Comparison of ENCODE assay signal across 24 mouse cellular contexts in genomic region chr2:30256616-30257350, GRCm38 (mm10). TPM values are rescaled to one million over a fixed set of nuclear protein-coding genes. Genes with fewer than 3 reads are reported as not detected.
DNase-seq lines count a peak whose midpoint lies in the region; ATAC-seq and TF ChIP-seq lines count a peak whose summit lies in the region.
"Had no signal": no experiment of that assay in that cellular context is flagged by ENCODE, and none has a peak within 500 bp of the region (broad histone marks: within the 10 kb centered on the region; RNA-seq: fewer than 3 reads in every experiment).

No protein-coding gene starts in this region.

- no peak overlapping the region for H3K9ac ChIP-seq in intestine, postnatal 0 days (ENCODE audit: low read depth, low read length)
- H3K9ac ChIP-seq in intestine, embryonic 16.5 days (ENCODE audit: low read depth, low read length) = no peak overlapping the region
- H3K9ac ChIP-seq: embryonic facial prominence, embryonic 12.5 days; forebrain, embryonic 15.5 days; hindbrain, embryonic 13.5 days had no signal

- H3K4me2 ChIP-seq in intestine, postnatal 0 days (replicated peaks; ENCODE audit: low read depth) = no peak overlapping the region
- no peak overlapping the region for H3K4me2 ChIP-seq in intestine, embryonic 16.5 days (ENCODE audit: low read depth, low read length)
- H3K4me2 ChIP-seq: embryonic facial prominence, embryonic 12.5 days; forebrain, embryonic 15.5 days; hindbrain, embryonic 13.5 days had no signal

- ATAC-seq in intestine, postnatal 0 days = no peak
- no peak for ATAC-seq in intestine, embryonic 16.5 days
- ATAC-seq: CD4-positive, CD25-positive, alpha-beta regulatory T cell, adult 4 months; forebrain, embryonic 15.5 days; hindbrain, postnatal 0 days; Patski had no signal

- H3K27me3 ChIP-seq in intestine, postnatal 0 days (replicated peaks; ENCODE audit: control insufficient read depth, insufficient read depth, low read length) = no peaks in the 10 kb centered on the region
- no peaks in the 10 kb centered on the region for H3K27me3 ChIP-seq in intestine, embryonic 16.5 days (replicated peaks; ENCODE audit: control insufficient read depth, insufficient read depth, low read length)
- no peaks in the 10 kb centered on the region for H3K27me3 ChIP-seq in E14TG2a.4 (ENCODE audit: insufficient read depth, low read length)
- H3K27me3 ChIP-seq: embryonic facial prominence, embryonic 12.5 days; forebrain, embryonic 15.5 days; hindbrain, embryonic 13.5 days; Patski had no signal

- no peak overlapping the region for H3K4me3 ChIP-seq in intestine, postnatal 0 days (ENCODE audit: low read depth, low read length)
- H3K4me3 ChIP-seq in intestine, embryonic 16.5 days (ENCODE audit: low read length) = no peak overlapping the region
- peak overlapping the region; percentile 62 for H3K4me3 ChIP-seq in E14TG2a.4 (replicated peaks; ENCODE audit: low read length)
- H3K4me3 ChIP-seq: embryonic facial prominence, embryonic 12.5 days; forebrain, embryonic 15.5 days; heart, embryonic 10.5 days; hindbrain, embryonic 13.5 days had no signal

- 0 out of 2 replicates have a peak overlapping the region, but pooled peaks have one; percentile 28 for H3K27ac ChIP-seq in intestine, postnatal 0 days (ENCODE audit: low read depth, low read length)
- H3K27ac ChIP-seq in intestine, embryonic 16.5 days (ENCODE audit: low read length) = no peak overlapping the region
- H3K27ac ChIP-seq: embryonic facial prominence, embryonic 12.5 days; forebrain, embryonic 15.5 days; hindbrain, embryonic 13.5 days; hindbrain, postnatal 0 days had no signal

- no peak for TF ChIP-seq CTCF in intestine, postnatal 0 days (IDR thresholded peaks at IDR 0.05; ENCODE audit: low read depth)
- no peak for TF ChIP-seq CTCF in E14TG2a.4 (conservative IDR thresholded peaks at IDR 0.05; ENCODE audit: low read length)

- no peaks in the 10 kb centered on the region for H3K9me3 ChIP-seq in intestine, postnatal 0 days (ENCODE audit: control insufficient read depth)
- no peaks in the 10 kb centered on the region for H3K9me3 ChIP-seq in intestine, embryonic 16.5 days (ENCODE audit: control insufficient read depth, low read length)
- no peaks in the 10 kb centered on the region for H3K9me3 ChIP-seq in E14TG2a.4 (ENCODE audit: low read length)
- H3K9me3 ChIP-seq: embryonic facial prominence, embryonic 12.5 days; forebrain, embryonic 15.5 days; heart, embryonic 10.5 days; hindbrain, embryonic 13.5 days had no signal

- DNase-seq in cerebellum, adult 9-11 months = peak; percentile 21
- DNase-seq in cerebellum, postnatal 14 days = no peak
- peak; percentile 22 for DNase-seq in naive thymus-derived CD4-positive, alpha-beta T cell, adult 2 months (ENCODE audit: low read depth)
- DNase-seq in thymus, postnatal 36 days = no peak
- DNase-seq: adrenal gland, adult 2 months; adrenal gland, postnatal 25 days; B cell, adult 2 months; cerebellum, adult 2 months; gastrocnemius, postnatal 14 days had no signal

- 0 out of 2 replicates have a peak, but pooled peaks cover 9% of the 10 kb centered on the region for H3K4me1 ChIP-seq in intestine, postnatal 0 days (replicated peaks; ENCODE audit: control insufficient read depth, insufficient read depth, low read length)
- H3K4me1 ChIP-seq in intestine, embryonic 16.5 days (ENCODE audit: control insufficient read depth, insufficient read depth, low read length) = peaks cover 11% of the 10 kb centered on the region
- peaks cover 86% of the 10 kb centered on the region for H3K4me1 ChIP-seq in E14TG2a.4 (replicated peaks; ENCODE audit: low read depth, low read length)
- H3K4me1 ChIP-seq: embryonic facial prominence, embryonic 12.5 days had no signal

- peaks cover 59% of the 10 kb centered on the region for H3K36me3 ChIP-seq in intestine, postnatal 0 days (ENCODE audit: control insufficient read depth, insufficient read depth)
- H3K36me3 ChIP-seq in intestine, embryonic 16.5 days (ENCODE audit: control insufficient read depth, insufficient read depth, low read length) = peaks cover 23% of the 10 kb centered on the region
- peaks cover 74% of the 10 kb centered on the region for H3K36me3 ChIP-seq in E14TG2a.4 (ENCODE audit: insufficient read depth, low read length)

- 95% methylated on average over 30 of the region's 30 CpGs for WGBS in intestine, postnatal 0 days
- 96% methylated on average over 30 of the region's 30 CpGs for WGBS in intestine, embryonic 16.5 days

RNA-seq across cellular contexts. Expression of gene Phyhd1, which starts 9.2 kb away (rescaled TPM):
- 3.1 and 3.7 TPM in 2 replicates for polyA plus RNA-seq in intestine, postnatal 0 days (2015; fragmentation: Nextera tagmentation; extraction: Ambion mirVana)
- polyA plus RNA-seq in intestine, embryonic 16.5 days (2015; fragmentation: Nextera tagmentation; extraction: Ambion mirVana) = 10.5 and 10.8 TPM in 2 replicates

RNA-seq across cellular contexts. Expression of gene Gm28035, which starts 16.4 kb away (rescaled TPM):
- polyA plus RNA-seq in intestine, postnatal 0 days (2015; fragmentation: Nextera tagmentation; extraction: Ambion mirVana) = 0.03 and 0.04 TPM in 2 replicates
- polyA plus RNA-seq in intestine, embryonic 16.5 days (2015; fragmentation: Nextera tagmentation; extraction: Ambion mirVana) = 0.11 and 0.24 TPM in 2 replicates

RNA-seq across cellular contexts. Expression of gene Lrrc8a, which starts 19.3 kb away (rescaled TPM):
- polyA plus RNA-seq in intestine, postnatal 0 days (2015; fragmentation: Nextera tagmentation; extraction: Ambion mirVana) = 40.4 and 40.5 TPM in 2 replicates
- 37.4 and 40.1 TPM in 2 replicates for polyA plus RNA-seq in intestine, embryonic 16.5 days (2015; fragmentation: Nextera tagmentation; extraction: Ambion mirVana)

RNA-seq across cellular contexts. Expression of gene Gm28038, which starts 24.1 kb away (rescaled TPM):
- polyA plus RNA-seq in intestine, postnatal 0 days (2015; fragmentation: Nextera tagmentation; extraction: Ambion mirVana) = not detected in 2 replicates
- not detected in 2 replicates for polyA plus RNA-seq in intestine, embryonic 16.5 days (2015; fragmentation: Nextera tagmentation; extraction: Ambion mirVana)
- polyA plus RNA-seq: adrenal gland, adult 2 months; cerebellum, adult 2 months; cortical plate, adult 2 months; embryonic facial prominence, embryonic 12.5 days; forebrain, embryonic 11.5 days; forebrain, embryonic 15.5 days; gonadal fat pad, adult 2 months; heart, embryonic 10.5 days; heart, embryonic 14.5 days; hindbrain, embryonic 13.5 days; hindbrain, postnatal 0 days; intestine, embryonic 14.5 days; Patski had no signal

RNA-seq across cellular contexts. Expression of gene Dolk, which starts 29.4 kb away (rescaled TPM):
- polyA plus RNA-seq in intestine, postnatal 0 days (2015; fragmentation: Nextera tagmentation; extraction: Ambion mirVana) = 23.7 and 24.7 TPM in 2 replicates
- 38.3 and 41.2 TPM in 2 replicates for polyA plus RNA-seq in intestine, embryonic 16.5 days (2015; fragmentation: Nextera tagmentation; extraction: Ambion mirVana)

Comparison
In these comparisons a context has a peak if more than half of its experiments do, and no peak if none do; other contexts are left out.
1. DNase-seq: peak in cerebellum, adult 9-11 months (single experiment) and naive thymus-derived CD4-positive, alpha-beta T cell, adult 2 months (single experiment); none in cerebellum, postnatal 14 days (0 of 2) and thymus, postnatal 36 days (0 of 2).